Mouse (Mus musculus) embryonic facial prominence, embryonic 12.5 days (tissue): ENCODE measurements around the gene Slc16a14. TPM values are rescaled to one million over a fixed set of nuclear protein-coding genes. Genes with fewer than 3 reads are reported as not detected.

Experiments
- ATAC-seq: fragments of 200-750 bp; cut with Nextera tagmentation; 2 replicates; pipeline ENCODE4 v1.8.0; 2017; ENCODE audit not compliant: insufficient number of reproducible peaks, insufficient read depth, low FRiP score, low TSS enrichment
- H3K27ac ChIP-seq: fragments of 300-500 bp; sonication (generic); 2 replicates; pipeline ENCODE4 v1.5.1; 2016; ENCODE audit warnings: mild to moderate bottlenecking
- H3K27me3 ChIP-seq: fragments of 300-500 bp; sonication (generic); 2 replicates; pipeline ENCODE4 v1.6.1; 2016; ENCODE audit warnings: mild to moderate bottlenecking, moderate library complexity
- H3K36me3 ChIP-seq: fragments of 300-500 bp; sonication (generic); 2 replicates; pipeline ENCODE4 v1.6.1; 2016; ENCODE audit warnings: mild to moderate bottlenecking
- H3K4me1 ChIP-seq: fragments of 300-500 bp; sonication (generic); 2 replicates; pipeline ENCODE4 v1.6.1; 2016
- H3K4me2 ChIP-seq: fragments of 300-500 bp; sonication (generic); replicated peaks from 2 replicates; pipeline ENCODE4 v1.6.1; 2016; ENCODE audit warnings: mild to moderate bottlenecking, moderate library complexity
- H3K4me3 ChIP-seq: fragments of 300-500 bp; sonication (generic); 2 replicates; pipeline ENCODE4 v1.5.1; 2016; ENCODE audit warnings: mild to moderate bottlenecking
- H3K9ac ChIP-seq: fragments of 300-500 bp; sonication (generic); 2 replicates; pipeline ENCODE4 v1.6.1; 2016; ENCODE audit warnings: mild to moderate bottlenecking, moderate library complexity
- H3K9me3 ChIP-seq: fragments of 300-500 bp; sonication (generic); 2 replicates; pipeline ENCODE4 v1.6.1; 2016; ENCODE audit warnings: mild to moderate bottlenecking, moderate library complexity
- WGBS: fragments of 180-500 bp; shearing (Covaris S2); methylation state at CpG from one replicate; pipeline ENCODE4 v1.1.7; 2016; 5-methylcytosine and 5-hydroxymethylcytosine counted together
- polyA plus RNA-seq: library from polyadenylated mRNA; unstranded; fragments of >200 nt; fragmentation: Nextera tagmentation; extraction: Ambion mirVana; gene quantifications from 2 replicates; pipeline ENCODE4 v1.2.1, GENCODE M21; 2016

Slc16a14 gene
- polyA plus RNA-seq, 1 experiment from 2014 or later, result 0.75 TPM

GRCm38 (mm10) chr1:84936716-84937510 is 2.0 kb upstream of the Slc16a14 start:
- Histone ChIP-seq H3K27me3 (peaks cover 19% of the 10 kb centered on the region), H3K4me3 (no peak overlapping the region), H3K9ac (no peak overlapping the region), H3K9me3 (no peaks in the 10 kb centered on the region), H3K36me3 (no peaks in the 10 kb centered on the region), H3K4me1 (no peaks in the 10 kb centered on the region), H3K4me2 (no peak overlapping the region), H3K27ac (no peak overlapping the region)
- no peak for ATAC-seq
- 86% methylated on average over 19 of the region's 19 CpGs for WGBS

- no peak overlapping the region for H3K4me3 ChIP-seq
- no peaks in the 10 kb centered on the region for H3K4me1 ChIP-seq
- 76% methylated on average over 9 of the region's 9 CpGs for WGBS
- H3K4me2 ChIP-seq, result no peak overlapping the region
- ATAC-seq, result no peak
- no peaks in the 10 kb centered on the region for H3K36me3 ChIP-seq
- peaks cover 19% of the 10 kb centered on the region for H3K27me3 ChIP-seq
- no peak overlapping the region for H3K27ac ChIP-seq
- H3K9me3 ChIP-seq, result no peaks in the 10 kb centered on the region
- no peak overlapping the region for H3K9ac ChIP-seq
Observed at GRCm38 (mm10) chr1:84935668-84936067, 734 bp upstream of the Slc16a14 start.

- ATAC-seq, result peak; percentile 76; the same call in 1 of the 2 replicates
- Histone ChIP-seq H3K27me3 (peaks cover 19% of the 10 kb centered on the region), H3K36me3 (no peaks in the 10 kb centered on the region), H3K4me2 (peak overlapping the region; percentile 97), H3K9me3 (no peaks in the 10 kb centered on the region), H3K9ac (peak overlapping the region; percentile 60), H3K4me1 (no peaks in the 10 kb centered on the region), H3K4me3 (peak overlapping the region; percentile 60), H3K27ac (no peak overlapping the region)
- WGBS, result 1% methylated on average over 12 of the region's 12 CpGs
Observed at GRCm38 (mm10) chr1:84934151-84934502, 807 bp downstream of the Slc16a14 start.

GRCm38 (mm10) chr1:84933472-84934150 is 1.3 kb downstream of the Slc16a14 start:
- Histone ChIP-seq H3K36me3 (no peaks in the 10 kb centered on the region), H3K4me3 (peak overlapping the region; percentile 60), H3K4me2 (peak overlapping the region; percentile 97), H3K27me3 (peaks cover 19% of the 10 kb centered on the region), H3K9me3 (no peaks in the 10 kb centered on the region), H3K9ac (peak overlapping the region; percentile 60; the same call in 1 of the 2 replicates), H3K27ac (no peak overlapping the region), H3K4me1 (no peaks in the 10 kb centered on the region)
- WGBS, result 11% methylated on average over 22 of the region's 22 CpGs
- ATAC-seq, result no peak; the same call in 1 of the 2 replicates

GRCm38 (mm10) chr1:84925599-84925998 is 9.3 kb downstream of the Slc16a14 start:
- 78% methylated on average over 9 of the region's 9 CpGs for WGBS

GRCm38 (mm10) chr1:84924134-84924533 is 10.8 kb downstream of the Slc16a14 start:
- H3K36me3 ChIP-seq, result no peaks in the 10 kb centered on the region
- H3K4me3 ChIP-seq, result no peak overlapping the region
- no peak overlapping the region for H3K9ac ChIP-seq
- no peak overlapping the region for H3K4me2 ChIP-seq
- H3K9me3 ChIP-seq, result no peaks in the 10 kb centered on the region
- no peak for ATAC-seq
- H3K27ac ChIP-seq, result no peak overlapping the region
- no peaks in the 10 kb centered on the region for H3K4me1 ChIP-seq
- 61% methylated on average over 6 of the region's 6 CpGs for WGBS
- no peaks in the 10 kb centered on the region for H3K27me3 ChIP-seq

More at GRCm38 (mm10) chr1:84925599-84925998, 9.3 kb downstream of the Slc16a14 start:
- no peak for ATAC-seq
- H3K9ac ChIP-seq, result no peak overlapping the region
- no peak overlapping the region for H3K4me2 ChIP-seq
- no peaks in the 10 kb centered on the region for H3K4me1 ChIP-seq
- H3K27ac ChIP-seq, result no peak overlapping the region
- H3K4me3 ChIP-seq, result no peak overlapping the region
- no peaks in the 10 kb centered on the region for H3K36me3 ChIP-seq
- H3K27me3 ChIP-seq, result no peaks in the 10 kb centered on the region
- H3K9me3 ChIP-seq, result no peaks in the 10 kb centered on the region

GRCm38 (mm10) chr1:84923432-84923831 is 11.5 kb downstream of the Slc16a14 start:
- H3K4me3 ChIP-seq, result no peak overlapping the region
- H3K4me2 ChIP-seq, result no peak overlapping the region
- H3K27me3 ChIP-seq, result no peaks in the 10 kb centered on the region
- 81% methylated on average over 2 of the region's 2 CpGs for WGBS
- H3K27ac ChIP-seq, result no peak overlapping the region
- no peaks in the 10 kb centered on the region for H3K9me3 ChIP-seq
- no peak overlapping the region for H3K9ac ChIP-seq
- ATAC-seq, result no peak
- H3K4me1 ChIP-seq, result no peaks in the 10 kb centered on the region
- H3K36me3 ChIP-seq, result no peaks in the 10 kb centered on the region

- no peak overlapping the region for H3K9ac ChIP-seq
- no peaks in the 10 kb centered on the region for H3K4me1 ChIP-seq
- H3K9me3 ChIP-seq, result no peaks in the 10 kb centered on the region
- H3K27me3 ChIP-seq, result no peaks in the 10 kb centered on the region
- ATAC-seq, result no peak
- no peak overlapping the region for H3K27ac ChIP-seq
- H3K4me2 ChIP-seq, result no peak overlapping the region
- 83% methylated on average over 3 of the region's 3 CpGs for WGBS
- no peaks in the 10 kb centered on the region for H3K36me3 ChIP-seq
- no peak overlapping the region for H3K4me3 ChIP-seq
Observed at GRCm38 (mm10) chr1:84918865-84919264, 16.1 kb downstream of the Slc16a14 start.

- Histone ChIP-seq H3K27ac (no peak overlapping the region), H3K27me3 (no peaks in the 10 kb centered on the region), H3K4me2 (no peak overlapping the region), H3K9me3 (no peaks in the 10 kb centered on the region), H3K9ac (no peak overlapping the region), H3K4me1 (no peaks in the 10 kb centered on the region), H3K4me3 (no peak overlapping the region), H3K36me3 (no peaks in the 10 kb centered on the region)
- 90% methylated on average over 4 of the region's 4 CpGs for WGBS
- no peak for ATAC-seq
Observed at GRCm38 (mm10) chr1:84915010-84915409, 19.9 kb downstream of the Slc16a14 start.

GRCm38 (mm10) chr1:84912571-84912970 is 22.4 kb downstream of the Slc16a14 start:
- 91% methylated on average over 11 of the region's 11 CpGs for WGBS
- H3K4me1 ChIP-seq, result no peaks in the 10 kb centered on the region
- no peak overlapping the region for H3K27ac ChIP-seq
- no peaks in the 10 kb centered on the region for H3K36me3 ChIP-seq
- no peak overlapping the region for H3K4me2 ChIP-seq
- H3K9me3 ChIP-seq, result no peaks in the 10 kb centered on the region
- no peak for ATAC-seq
- no peak overlapping the region for H3K4me3 ChIP-seq
- H3K27me3 ChIP-seq, result no peaks in the 10 kb centered on the region
- H3K9ac ChIP-seq, result no peak overlapping the region

- Histone ChIP-seq H3K4me3 (no peak overlapping the region), H3K9ac (no peak overlapping the region), H3K4me1 (no peaks in the 10 kb centered on the region), H3K27me3 (no peaks in the 10 kb centered on the region), H3K9me3 (no peaks in the 10 kb centered on the region), H3K36me3 (no peaks in the 10 kb centered on the region), H3K4me2 (no peak overlapping the region), H3K27ac (no peak overlapping the region)
- WGBS, result 49% methylated on average over 8 of the region's 8 CpGs
- no peak for ATAC-seq
Observed at GRCm38 (mm10) chr1:84910177-84910804, 24.6 kb downstream of the Slc16a14 start.

GRCm38 (mm10) chr1:84904467-84904866 is 30.5 kb downstream of the Slc16a14 start:
- no peak for ATAC-seq
- 47% methylated on average over 2 of the region's 2 CpGs for WGBS
- H3K4me3 ChIP-seq, result no peak overlapping the region
- no peak overlapping the region for H3K4me2 ChIP-seq
- H3K27me3 ChIP-seq, result no peaks in the 10 kb centered on the region
- H3K27ac ChIP-seq, result no peak overlapping the region
- H3K36me3 ChIP-seq, result no peaks in the 10 kb centered on the region
- H3K4me1 ChIP-seq, result no peaks in the 10 kb centered on the region
- H3K9me3 ChIP-seq, result no peaks in the 10 kb centered on the region
- no peak overlapping the region for H3K9ac ChIP-seq
